Mouse (Mus musculus): ENCODE results near the gene Arap1. TPM values are rescaled to one million over a fixed set of nuclear protein-coding genes. Genes with fewer than 3 reads are reported as not detected.
A peak's percentile ranks its signal among the peaks of the same experiment; 100 is the strongest.

Gene Arap1
- polyA plus RNA-seq, 1 experiment from 2014 or later: 6.2 TPM

- WGBS: 66% methylated on average over 4 of the region's 4 CpGs
- Histone ChIP-seq H3K4me1 (replicated peaks) (peaks cover 25% of the 10 kb centered on the region), H3K27me3 (peaks cover 39% of the 10 kb centered on the region), H3K4me2 (replicated peaks) (no peak overlapping the region), H3K4me3 (replicated peaks) (no peak overlapping the region), H3K9me3 (no peaks in the 10 kb centered on the region), H3K36me3 (no peaks in the 10 kb centered on the region), H3K9ac (replicated peaks) (no peak overlapping the region), H3K27ac (no peak overlapping the region)
- ATAC-seq: no peak
Measured at GRCm38 (mm10) chr7:101456318-101456717, 108.5 kb downstream of the Arap1 start.

DNA sequence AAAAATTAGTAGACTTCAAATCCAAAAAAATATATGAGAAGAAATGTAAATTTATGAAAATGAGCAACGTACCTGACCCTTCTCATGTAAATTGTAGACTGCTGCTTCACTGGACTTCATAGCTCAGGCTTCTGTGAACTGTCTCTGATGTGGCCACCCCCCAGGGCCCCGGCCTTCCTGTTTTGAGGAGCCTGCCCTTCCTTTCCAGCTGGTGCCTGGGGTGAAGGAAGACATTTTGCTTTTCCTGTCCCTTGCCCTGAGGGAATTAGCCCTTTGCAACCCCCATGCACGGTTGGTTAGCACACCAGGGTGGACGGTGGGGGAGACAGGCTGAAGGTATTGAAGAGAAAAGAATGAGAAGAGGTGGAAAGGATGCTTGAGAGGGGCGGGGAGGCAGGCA is 108.9 kb downstream of the Arap1 start:
- ATAC-seq: no peak
- no peak overlapping the region for H3K4me3 ChIP-seq (replicated peaks)
- H3K4me2 ChIP-seq (replicated peaks): no peak overlapping the region
- 30% methylated on average over 5 of the region's 5 CpGs for WGBS
- H3K9ac ChIP-seq (replicated peaks): no peak overlapping the region
- peaks cover 21% of the 10 kb centered on the region for H3K4me1 ChIP-seq (replicated peaks)
- no peaks in the 10 kb centered on the region for H3K9me3 ChIP-seq
- no peaks in the 10 kb centered on the region for H3K36me3 ChIP-seq
- peaks cover 36% of the 10 kb centered on the region for H3K27me3 ChIP-seq
- H3K27ac ChIP-seq: no peak overlapping the region

DNA sequence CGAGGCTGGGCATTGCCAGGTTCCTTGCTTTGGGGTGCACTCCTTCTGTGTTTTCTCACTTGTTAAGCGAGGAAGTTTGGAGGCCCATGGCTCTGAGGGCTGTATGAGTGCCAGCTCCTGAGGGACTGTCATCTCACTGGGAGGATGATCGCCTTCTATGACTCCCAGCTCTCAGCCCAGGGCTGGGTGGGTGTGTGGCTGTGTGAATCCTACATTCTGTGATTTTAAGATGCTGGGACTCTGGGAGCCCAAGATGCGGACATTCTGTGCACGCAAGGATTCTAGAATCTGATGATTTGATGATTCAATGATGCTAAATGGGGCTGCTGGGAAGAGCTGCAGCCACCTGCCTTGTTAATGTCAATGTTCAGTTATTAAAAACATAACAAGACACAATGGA is 109.4 kb downstream of the Arap1 start:
- WGBS: 76% methylated on average over 5 of the region's 5 CpGs
- Histone ChIP-seq H3K27ac (no peak overlapping the region), H3K4me1 (replicated peaks) (peaks cover 22% of the 10 kb centered on the region)

DNA sequence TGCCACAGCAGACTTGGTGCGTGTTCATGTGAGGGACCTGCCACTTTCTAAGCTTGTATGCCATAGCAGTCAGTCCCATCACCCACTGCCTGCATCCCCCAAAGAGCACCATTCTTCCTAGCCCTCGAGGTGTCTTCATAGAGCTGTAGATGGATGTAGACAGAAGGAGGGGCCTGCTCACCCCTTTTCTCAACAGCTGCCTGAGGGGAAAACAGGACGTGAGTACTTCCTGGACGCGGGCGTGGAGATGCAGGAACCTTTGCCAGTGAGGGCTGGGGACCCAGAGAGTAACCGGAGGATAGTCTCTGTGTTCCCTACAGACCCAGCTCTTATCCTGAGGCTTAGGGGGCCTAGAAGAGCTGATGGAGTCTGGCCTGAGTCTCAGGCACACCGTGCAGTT is 109.9 kb downstream of the Arap1 start:
- Histone ChIP-seq H3K9ac (replicated peaks) (no peak overlapping the region), H3K27me3 (peaks cover 26% of the 10 kb centered on the region), H3K27ac (no peak overlapping the region), H3K4me1 (replicated peaks) (peaks cover 27% of the 10 kb centered on the region), H3K4me3 (replicated peaks) (no peak overlapping the region), H3K9me3 (no peaks in the 10 kb centered on the region), H3K36me3 (no peaks in the 10 kb centered on the region), H3K4me2 (replicated peaks) (no peak overlapping the region)
- ATAC-seq: no peak
- WGBS: 76% methylated on average over 8 of the region's 8 CpGs

More for the DNA sequence above, 109.4 kb downstream of the Arap1 start:
- Histone ChIP-seq H3K9me3 (no peaks in the 10 kb centered on the region), H3K36me3 (no peaks in the 10 kb centered on the region), H3K9ac (replicated peaks) (no peak overlapping the region), H3K27me3 (peaks cover 31% of the 10 kb centered on the region), H3K4me2 (replicated peaks) (no peak overlapping the region), H3K4me3 (replicated peaks) (no peak overlapping the region)
- ATAC-seq: no peak

DNA sequence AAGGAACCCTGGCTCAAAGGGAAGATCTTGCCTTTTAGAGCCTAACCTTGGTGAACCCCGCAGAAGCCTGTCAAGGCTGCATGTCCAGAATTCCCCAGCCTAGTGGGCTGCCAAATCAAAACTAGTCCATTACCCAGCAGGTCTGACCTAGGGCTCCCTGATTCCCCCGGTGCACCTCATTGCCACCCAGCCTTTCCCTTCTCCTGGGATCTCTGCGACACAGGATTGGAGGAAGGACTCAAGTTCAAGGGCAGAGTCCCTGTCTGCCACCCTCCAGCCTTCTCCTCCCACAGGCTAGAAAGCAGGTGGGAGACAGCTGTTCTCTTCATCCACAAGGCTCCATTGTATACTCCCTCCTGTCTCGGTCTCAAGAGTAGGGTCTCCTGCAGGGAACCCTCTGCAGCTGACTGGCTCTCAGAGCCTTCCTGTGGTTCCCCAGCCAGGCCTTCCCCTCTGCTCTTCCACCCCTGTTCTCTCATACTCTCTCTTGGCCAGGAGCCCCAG is 110.5 kb downstream of the Arap1 start:
- Histone ChIP-seq H3K27me3 (peaks cover 21% of the 10 kb centered on the region), H3K4me2 (replicated peaks) (no peak overlapping the region), H3K36me3 (no peaks in the 10 kb centered on the region), H3K4me1 (replicated peaks) (peaks cover 28% of the 10 kb centered on the region), H3K4me3 (replicated peaks) (no peak overlapping the region), H3K9ac (replicated peaks) (no peak overlapping the region), H3K27ac (no peak overlapping the region), H3K9me3 (no peaks in the 10 kb centered on the region)
- WGBS: 73% methylated on average over 4 of the region's 4 CpGs
- no peak for ATAC-seq

DNA sequence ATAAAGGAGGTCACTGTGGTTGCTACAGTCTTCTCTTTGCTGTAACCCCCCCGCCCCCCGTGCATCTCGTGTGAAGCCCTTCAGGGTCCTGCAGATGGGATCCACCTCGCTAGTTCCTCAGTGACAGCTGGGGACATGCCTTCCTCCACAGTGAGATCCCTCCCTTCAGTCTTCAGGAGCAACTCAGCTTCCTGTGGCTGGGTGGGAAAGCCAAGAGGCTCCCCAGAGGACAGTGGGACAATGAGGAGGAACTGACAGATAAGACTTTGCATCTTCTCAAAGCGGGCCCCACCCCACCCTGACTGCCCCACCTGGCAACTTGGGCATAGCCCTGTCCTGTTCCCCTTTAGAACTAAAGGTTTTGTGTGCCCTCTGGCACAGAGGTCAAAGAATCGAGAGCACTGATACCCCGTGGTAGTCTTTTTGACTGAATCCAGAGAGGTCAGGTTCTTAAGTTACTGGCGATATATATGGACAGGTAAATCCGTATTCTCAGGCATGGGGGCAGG is 111.5 kb downstream of the Arap1 start:
- H3K36me3 ChIP-seq: no peaks in the 10 kb centered on the region
- ATAC-seq: no peak
- H3K4me1 ChIP-seq (replicated peaks): peaks cover 28% of the 10 kb centered on the region
- no peak overlapping the region for H3K4me2 ChIP-seq (replicated peaks)
- no peaks in the 10 kb centered on the region for H3K9me3 ChIP-seq
- WGBS: 86% methylated on average over 9 of the region's 9 CpGs
- H3K4me3 ChIP-seq (replicated peaks): no peak overlapping the region
- no peak overlapping the region for H3K9ac ChIP-seq (replicated peaks)
- H3K27me3 ChIP-seq: peaks cover 16% of the 10 kb centered on the region
- H3K27ac ChIP-seq: no peak overlapping the region

GRCm38 (mm10) chr7:101459923-101460607 is 112.2 kb downstream of the Arap1 start:
- Histone ChIP-seq H3K9me3 (no peaks in the 10 kb centered on the region), H3K4me3 (replicated peaks) (no peak overlapping the region), H3K27ac (no peak overlapping the region), H3K4me1 (replicated peaks) (peaks cover 34% of the 10 kb centered on the region), H3K27me3 (peaks cover 16% of the 10 kb centered on the region), H3K9ac (replicated peaks) (no peak overlapping the region), H3K36me3 (no peaks in the 10 kb centered on the region), H3K4me2 (replicated peaks) (no peak overlapping the region)
- 59% methylated on average over 10 of the region's 10 CpGs for WGBS
- no peak for ATAC-seq

GRCm38 (mm10) chr7:101460608-101460957 is 112.7 kb downstream of the Arap1 start:
- Histone ChIP-seq H3K4me2 (replicated peaks) (no peak overlapping the region), H3K9me3 (no peaks in the 10 kb centered on the region), H3K36me3 (no peaks in the 10 kb centered on the region), H3K27ac (no peak overlapping the region), H3K4me1 (replicated peaks) (peaks cover 38% of the 10 kb centered on the region), H3K27me3 (peaks cover 11% of the 10 kb centered on the region), H3K9ac (replicated peaks) (no peak overlapping the region), H3K4me3 (replicated peaks) (no peak overlapping the region)
- 50% methylated on average over 10 of the region's 10 CpGs for WGBS
- peak; percentile 60 for ATAC-seq

DNA sequence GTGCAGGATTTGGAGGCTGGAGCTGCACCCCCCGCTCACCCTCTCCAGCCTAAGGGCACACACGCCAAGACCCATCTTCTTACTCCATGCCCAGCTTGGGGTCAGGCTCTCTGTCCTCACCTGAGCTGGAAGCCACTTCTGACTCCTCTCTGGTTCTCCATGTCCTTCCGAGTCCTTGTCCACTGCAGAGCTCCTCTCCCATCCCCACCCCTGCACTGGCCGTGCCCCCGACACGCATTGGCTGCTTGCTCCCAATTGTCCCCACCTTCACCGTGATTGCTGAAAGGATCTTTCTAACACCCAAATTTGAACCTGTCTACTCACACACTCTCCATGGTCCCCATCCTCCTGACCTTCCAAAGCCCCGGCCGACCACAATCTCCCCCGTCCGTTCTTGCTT is 113.7 kb downstream of the Arap1 start:
- H3K9ac ChIP-seq (replicated peaks): no peak overlapping the region
- H3K9me3 ChIP-seq: no peaks in the 10 kb centered on the region
- 89% methylated on average over 11 of the region's 11 CpGs for WGBS
- H3K4me2 ChIP-seq (replicated peaks): no peak overlapping the region
- H3K4me1 ChIP-seq (replicated peaks): peaks cover 38% of the 10 kb centered on the region
- no peak overlapping the region for H3K27ac ChIP-seq
- H3K4me3 ChIP-seq (replicated peaks): no peak overlapping the region
- H3K27me3 ChIP-seq: peaks cover 9% of the 10 kb centered on the region
- ATAC-seq: no peak
- no peaks in the 10 kb centered on the region for H3K36me3 ChIP-seq

Other genes starting within 250 kb of the Arap1 start
- gene Atg16l2, start 45.8 kb upstream of the Arap1 start, polyA plus RNA-seq (2015; fragmentation: Nextera tagmentation; extraction: Ambion mirVana): 16.8 and 20.8 TPM in 2 replicates
- gene Stard10, start 31.0 kb upstream of the Arap1 start, polyA plus RNA-seq (2015; fragmentation: Nextera tagmentation; extraction: Ambion mirVana): 4.4 and 6.8 TPM in 2 replicates
- not detected in 2 replicates for gene Gm45837, start 62.8 kb downstream of the Arap1 start, polyA plus RNA-seq (2015; fragmentation: Nextera tagmentation; extraction: Ambion mirVana)
- 16.6 and 18.9 TPM in 2 replicates for gene Pde2a, start 73.6 kb downstream of the Arap1 start, polyA plus RNA-seq (2015; fragmentation: Nextera tagmentation; extraction: Ambion mirVana)
- gene Art2b, start 237.5 kb downstream of the Arap1 start, polyA plus RNA-seq (2015; fragmentation: Nextera tagmentation; extraction: Ambion mirVana): not detected in 2 replicates